9 mouse cellular contexts compared by ENCODE assay signal in genomic region chr9:77469791-77470607, GRCm38 (mm10).
A peak's percentile ranks its signal among the peaks of the same experiment; 100 is the strongest.
DNase-seq lines count a peak whose midpoint lies in the region; ATAC-seq lines count a peak whose summit lies in the region.
"Had no signal": no experiment of that assay in that cellular context is flagged by ENCODE, and none has a peak within 500 bp of the region (broad histone marks: within the 10 kb centered on the region; RNA-seq: fewer than 3 reads in every experiment).

No protein-coding gene starts in this region.

- no peak overlapping the region for H3K4me2 ChIP-seq in intestine, embryonic 15.5 days (replicated peaks)
- no peak overlapping the region for H3K4me2 ChIP-seq in intestine, embryonic 16.5 days (ENCODE audit: low read depth, low read length)
- no peak overlapping the region for H3K4me2 ChIP-seq in embryonic facial prominence, embryonic 14.5 days (ENCODE audit: low read depth, low read length)
- no peak overlapping the region for H3K4me2 ChIP-seq in hindbrain, embryonic 15.5 days
- H3K4me2 ChIP-seq in neural tube, embryonic 12.5 days (replicated peaks) = no peak overlapping the region

- H3K4me3 ChIP-seq in intestine, embryonic 15.5 days (replicated peaks) = no peak overlapping the region
- H3K4me3 ChIP-seq in intestine, embryonic 16.5 days (ENCODE audit: low read length) = no peak overlapping the region
- H3K4me3 ChIP-seq in embryonic facial prominence, embryonic 14.5 days (ENCODE audit: low read depth, low read length) = no peak overlapping the region
- no peak overlapping the region for H3K4me3 ChIP-seq in hindbrain, embryonic 15.5 days
- no peak overlapping the region for H3K4me3 ChIP-seq in neural tube, embryonic 12.5 days
- H3K4me3 ChIP-seq: myocyte had no signal

- whole genome bisulfite sequencing in intestine, embryonic 15.5 days = 68% methylated on average over 20 of the region's 20 CpGs
- 69% methylated on average over 20 of the region's 20 CpGs for WGBS in intestine, embryonic 16.5 days
- WGBS in embryonic facial prominence, embryonic 14.5 days = 44% methylated on average over 20 of the region's 20 CpGs
- 58% methylated on average over 20 of the region's 20 CpGs for WGBS in hindbrain, embryonic 15.5 days
- 68% methylated on average over 20 of the region's 20 CpGs for WGBS in neural tube, embryonic 12.5 days

- no peaks in the 10 kb centered on the region for H3K27me3 ChIP-seq in intestine, embryonic 15.5 days (replicated peaks)
- no peaks in the 10 kb centered on the region for H3K27me3 ChIP-seq in intestine, embryonic 16.5 days (replicated peaks; ENCODE audit: control insufficient read depth, insufficient read depth, low read length)
- H3K27me3 ChIP-seq in embryonic facial prominence, embryonic 14.5 days (replicated peaks; ENCODE audit: control insufficient read depth, insufficient read depth, low read length) = no peaks in the 10 kb centered on the region
- no peaks in the 10 kb centered on the region for H3K27me3 ChIP-seq in hindbrain, embryonic 15.5 days
- no peaks in the 10 kb centered on the region for H3K27me3 ChIP-seq in neural tube, embryonic 12.5 days (replicated peaks)

- no peak overlapping the region for H3K27ac ChIP-seq in intestine, embryonic 15.5 days
- H3K27ac ChIP-seq in intestine, embryonic 16.5 days (ENCODE audit: low read length) = no peak overlapping the region
- peak overlapping the region; percentile 15; the same call in 1 of the 2 replicates for H3K27ac ChIP-seq in embryonic facial prominence, embryonic 14.5 days (replicated peaks; ENCODE audit: low read depth, low read length)
- no peak overlapping the region for H3K27ac ChIP-seq in hindbrain, embryonic 15.5 days (replicated peaks)
- H3K27ac ChIP-seq in neural tube, embryonic 12.5 days = no peak overlapping the region

- peaks cover 6% of the 10 kb centered on the region; the same call in 1 of the 2 replicates for H3K36me3 ChIP-seq in intestine, embryonic 15.5 days
- no peaks in the 10 kb centered on the region for H3K36me3 ChIP-seq in intestine, embryonic 16.5 days (ENCODE audit: control insufficient read depth, insufficient read depth, low read length)
- peaks cover 16% of the 10 kb centered on the region for H3K36me3 ChIP-seq in embryonic facial prominence, embryonic 14.5 days (ENCODE audit: control insufficient read depth, insufficient read depth, low read length)
- no peaks in the 10 kb centered on the region for H3K36me3 ChIP-seq in hindbrain, embryonic 15.5 days
- H3K36me3 ChIP-seq in neural tube, embryonic 12.5 days = no peaks in the 10 kb centered on the region

- no peak overlapping the region for H3K9ac ChIP-seq in intestine, embryonic 15.5 days
- no peak overlapping the region for H3K9ac ChIP-seq in intestine, embryonic 16.5 days (ENCODE audit: low read depth, low read length)
- no peak overlapping the region for H3K9ac ChIP-seq in embryonic facial prominence, embryonic 14.5 days (ENCODE audit: low read depth, low read length)
- no peak overlapping the region for H3K9ac ChIP-seq in hindbrain, embryonic 15.5 days
- no peak overlapping the region for H3K9ac ChIP-seq in neural tube, embryonic 12.5 days

- H3K9me3 ChIP-seq in intestine, embryonic 15.5 days = no peaks in the 10 kb centered on the region
- H3K9me3 ChIP-seq in intestine, embryonic 16.5 days (ENCODE audit: control insufficient read depth, low read length) = no peaks in the 10 kb centered on the region
- no peaks in the 10 kb centered on the region for H3K9me3 ChIP-seq in embryonic facial prominence, embryonic 14.5 days (ENCODE audit: control insufficient read depth, low read length)
- H3K9me3 ChIP-seq in hindbrain, embryonic 15.5 days = no peaks in the 10 kb centered on the region
- no peaks in the 10 kb centered on the region for H3K9me3 ChIP-seq in neural tube, embryonic 12.5 days

- 0 out of 2 replicates have a peak, but pooled peaks cover 6% of the 10 kb centered on the region for H3K4me1 ChIP-seq in intestine, embryonic 15.5 days (replicated peaks)
- H3K4me1 ChIP-seq in intestine, embryonic 16.5 days (ENCODE audit: control insufficient read depth, insufficient read depth, low read length) = peaks cover 6% of the 10 kb centered on the region
- peaks cover 10% of the 10 kb centered on the region for H3K4me1 ChIP-seq in embryonic facial prominence, embryonic 14.5 days (ENCODE audit: control insufficient read depth, insufficient read depth, low read length)
- H3K4me1 ChIP-seq in hindbrain, embryonic 15.5 days (replicated peaks) = peaks cover 29% of the 10 kb centered on the region
- peaks cover 6% of the 10 kb centered on the region for H3K4me1 ChIP-seq in neural tube, embryonic 12.5 days

- ATAC-seq in intestine, embryonic 15.5 days = peak; percentile 66; the same call in 1 of the 2 replicates
- no peak for ATAC-seq in intestine, embryonic 16.5 days
- ATAC-seq in embryonic facial prominence, embryonic 14.5 days (ENCODE audit: low read depth) = peak; percentile 92
- peak; percentile 65; the same call in 1 of the 2 replicates for ATAC-seq in hindbrain, embryonic 15.5 days (ENCODE audit: low FRiP score, low read depth)
- peak; percentile 70; the same call in 1 of the 2 replicates for ATAC-seq in neural tube, embryonic 12.5 days (ENCODE audit: low FRiP score, low read depth)
- no peak for ATAC-seq in erythroblast, adult 5-6 weeks (replicated peaks; ENCODE audit: low FRiP score, poor library complexity, severe bottlenecking)

- peak; percentile 65 for DNase-seq in embryonic facial prominence, embryonic 14.5 days (ENCODE audit: low spot score)
- DNase-seq in layer of hippocampus, postnatal 36 days = peak; percentile 46 to 54
- DNase-seq in urinary bladder, postnatal 25 days (ENCODE audit: low spot score) = no peak

Comparison
In these comparisons a context has a peak if more than half of its experiments do, and no peak if none do; other contexts are left out.
1. ATAC-seq: peak in intestine, embryonic 15.5 days (single experiment), embryonic facial prominence, embryonic 14.5 days (single experiment), hindbrain, embryonic 15.5 days (single experiment) and neural tube, embryonic 12.5 days (single experiment); none in intestine, embryonic 16.5 days (single experiment) and erythroblast, adult 5-6 weeks (single experiment).